Mouse (Mus musculus): ENCODE results near the gene Masp1. TPM values are rescaled to one million over a fixed set of nuclear protein-coding genes. Genes with fewer than 3 reads are reported as not detected.

The Masp1 gene
- polyA plus RNA-seq, 1 experiment from 2014 or later = 46.1 TPM

DNA sequence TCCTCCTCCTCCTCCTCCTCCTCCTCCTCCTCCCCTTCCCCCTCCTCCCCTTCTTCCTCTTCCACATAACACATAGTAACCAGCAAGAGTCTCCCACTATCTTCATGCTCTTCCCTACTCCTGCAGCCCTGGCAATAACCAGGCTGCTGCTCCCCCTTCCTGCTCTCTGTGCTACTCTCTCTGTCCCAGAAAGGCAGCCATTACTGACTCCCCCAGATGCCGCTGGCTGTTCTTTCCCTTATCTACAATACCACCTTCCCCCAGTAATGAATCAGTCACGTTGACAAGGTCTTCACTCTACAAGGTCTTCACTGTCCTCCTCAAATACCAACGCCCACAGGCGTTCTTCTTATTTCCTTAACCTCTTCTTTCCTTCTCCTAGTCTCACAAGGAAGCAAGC lies 119.2 kb downstream of the Masp1 start:
- H3K4me2 ChIP-seq (ENCODE audit: low read length) = no peak overlapping the region
- no peaks in the 10 kb centered on the region for H3K27me3 ChIP-seq (replicated peaks; ENCODE audit: control insufficient read depth, insufficient read depth, low read length)
- ATAC-seq = no peak
- no peaks in the 10 kb centered on the region for H3K36me3 ChIP-seq (ENCODE audit: control insufficient read depth, insufficient read depth)
- H3K27ac ChIP-seq (ENCODE audit: low read length) = no peak overlapping the region
- no peak overlapping the region for H3K4me3 ChIP-seq (replicated peaks; ENCODE audit: low read length)
- H3K4me1 ChIP-seq (replicated peaks; ENCODE audit: control insufficient read depth, insufficient read depth, low read length) = no peaks in the 10 kb centered on the region
- no peak overlapping the region for H3K9ac ChIP-seq (replicated peaks; ENCODE audit: low read depth, low read length)
- 81% methylated on average over 4 of the region's 4 CpGs for WGBS
- no peaks in the 10 kb centered on the region for H3K9me3 ChIP-seq (ENCODE audit: control insufficient read depth, low read length)

Other genes starting within 250 kb of the Masp1 start
- 0.42 TPM in 1 of 2 replicates, not detected in the other for gene Rtp1, start 91.7 kb downstream of the Masp1 start, polyA plus RNA-seq (2015; fragmentation: Nextera tagmentation; extraction: Ambion mirVana)
- 3.0 and 4.1 TPM in 2 replicates for gene Rtp4, start 524 bp downstream of the Masp1 start, polyA plus RNA-seq (2015; fragmentation: Nextera tagmentation; extraction: Ambion mirVana)